Mouse (Mus musculus) right cerebral cortex, postnatal 4 days (tissue): ENCODE measurements around the gene Gpr15.

Experiments used
- DNase-seq: peaks from one replicate; pipeline ENCODE4 v3.0.0-alpha.2; 2022

The Gpr15 gene

GRCm38 (mm10) chr16:58718666-58719120 is at the start of gene Gpr15:
TSS of gene Gpr15 (minus strand) at chr16:58719070.
- no peak for DNase-seq

DNA sequence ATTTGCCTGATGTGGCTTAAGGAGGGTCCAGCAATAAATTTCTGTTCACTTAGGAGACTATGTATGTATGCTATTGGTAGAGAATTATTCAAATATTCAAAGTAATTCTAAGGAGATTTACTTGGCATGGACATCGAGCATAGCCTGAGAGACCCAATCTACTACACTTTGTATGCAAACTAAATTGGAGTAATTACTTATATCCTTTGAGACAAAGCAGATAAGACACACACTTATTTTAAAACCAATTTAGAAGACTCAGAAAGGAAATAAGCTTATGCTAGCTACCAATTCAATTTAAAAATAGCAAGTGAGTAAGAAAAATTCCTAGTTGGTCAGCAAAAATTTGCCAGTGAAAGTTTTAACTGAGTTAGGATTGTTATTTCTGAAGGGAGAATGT is 44.2 kb upstream of the Gpr15 start, which contains the start of gene Olfr172:
Gene Olfr172, minus strand, starts transcription at position 101 of the 400 bp plus-strand sequence.
- DNase-seq, result no peak

DNA sequence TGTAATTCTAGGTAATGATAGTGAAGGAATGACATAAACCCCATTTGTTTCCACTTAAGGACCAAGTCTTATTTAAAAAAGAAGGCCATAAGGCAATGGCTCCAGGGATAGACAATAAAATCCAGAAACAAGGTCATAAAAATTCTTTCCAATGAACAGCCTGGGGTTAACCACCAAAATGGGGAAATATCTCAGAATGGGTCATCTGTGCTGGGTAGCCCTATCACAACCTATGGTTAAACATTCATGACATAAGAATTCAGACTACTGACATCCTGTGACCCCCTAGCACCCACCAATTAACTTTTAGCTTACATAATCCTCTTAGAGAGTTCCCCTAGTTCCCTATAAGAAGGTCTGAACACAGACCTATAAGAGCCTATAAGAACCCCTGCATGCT is 37.3 kb upstream of the Gpr15 start:
- no peak for DNase-seq

GRCm38 (mm10) chr16:58751314-58751713 is 32.4 kb upstream of the Gpr15 start:
- no peak for DNase-seq

GRCm38 (mm10) chr16:58746715-58747114 is 27.8 kb upstream of the Gpr15 start:
- DNase-seq, result no peak

DNA sequence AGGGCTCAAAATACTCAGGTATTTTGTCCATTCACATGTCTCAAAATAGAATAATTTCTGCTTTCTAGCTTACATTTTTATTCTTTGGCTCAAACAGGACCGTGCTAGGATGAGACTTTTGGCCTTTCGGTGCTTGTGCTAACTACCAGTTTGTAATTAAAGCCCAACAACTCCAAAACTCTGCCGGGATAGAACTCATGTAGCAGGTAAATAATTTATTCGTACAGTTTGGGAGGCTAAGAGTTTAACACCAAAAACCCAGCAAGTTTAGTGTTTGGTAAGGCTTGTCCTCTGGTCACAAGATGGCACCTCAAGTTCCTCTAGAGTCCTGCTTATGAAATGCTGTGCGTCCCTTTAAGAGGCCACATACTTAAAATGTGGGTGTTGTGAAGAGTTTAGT is 21.9 kb upstream of the Gpr15 start:
- no peak for DNase-seq

GRCm38 (mm10) chr16:58738800-58739199 is 19.9 kb upstream of the Gpr15 start:
- DNase-seq, result no peak

- DNase-seq, result no peak
Measured at GRCm38 (mm10) chr16:58738205-58738604, 19.3 kb upstream of the Gpr15 start.

DNA sequence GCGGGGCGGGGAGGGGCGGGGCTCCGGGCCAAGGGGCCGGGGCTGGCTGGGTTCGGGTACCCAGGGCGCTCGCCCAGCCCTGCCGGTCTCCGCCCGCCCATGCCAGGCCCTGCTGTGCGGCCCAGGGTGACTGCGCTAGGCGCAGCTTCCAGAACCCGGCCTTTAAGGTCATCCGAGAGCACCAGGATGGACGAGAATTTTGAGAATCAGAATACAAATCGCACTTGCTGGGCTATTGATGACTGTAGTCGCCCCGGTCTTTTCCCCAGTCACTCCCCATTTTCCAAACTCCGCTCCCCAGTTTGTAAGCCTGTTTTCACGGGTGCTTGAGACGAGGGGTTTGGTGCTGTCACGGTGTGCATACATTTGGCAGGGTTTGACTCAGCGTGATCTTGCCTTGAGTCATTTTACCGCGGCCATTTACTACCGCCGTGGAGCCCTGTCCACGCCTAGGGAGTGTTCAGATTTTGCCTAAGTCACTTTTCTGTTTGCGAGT is 9.4 kb upstream of the Gpr15 start:
- DNase-seq, result no peak

DNA sequence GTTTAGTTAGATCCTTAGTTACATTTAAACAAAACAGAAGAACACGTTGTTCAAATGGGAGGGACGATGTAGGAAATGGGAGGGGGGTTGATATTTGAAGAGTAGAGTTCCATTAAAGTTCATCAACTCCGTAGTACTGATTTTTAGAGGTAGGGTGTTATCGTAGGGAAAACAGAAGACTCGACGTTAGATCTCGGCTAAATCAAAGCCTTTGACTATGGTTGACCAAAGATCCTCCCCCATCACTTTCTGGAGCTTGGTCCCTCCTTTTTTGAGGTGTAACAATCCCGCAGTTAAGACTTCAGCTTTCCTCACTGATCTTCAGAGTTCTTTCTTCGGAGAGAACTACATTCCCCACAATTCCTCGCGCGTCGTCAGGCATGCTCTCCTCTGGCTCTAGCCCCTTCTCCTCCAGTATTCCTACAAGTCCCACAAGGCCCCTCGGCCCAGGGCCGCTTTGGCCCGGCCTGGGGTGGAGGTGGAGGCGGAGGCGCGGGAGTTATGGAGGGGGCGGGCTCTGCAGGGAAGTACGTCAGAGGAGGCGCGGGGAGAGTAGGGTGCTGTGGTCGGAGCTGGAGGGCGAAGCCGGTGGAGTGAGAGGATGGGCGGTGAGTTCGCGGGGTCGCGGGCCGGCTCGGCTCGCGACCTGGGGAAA is 8.7 kb upstream of the Gpr15 start, which contains the start of gene Cldnd1:
Gene Cldnd1, plus strand, starts transcription at position 434 of the 655 bp plus-strand sequence.
- DNase-seq, result peak; percentile 91

DNA sequence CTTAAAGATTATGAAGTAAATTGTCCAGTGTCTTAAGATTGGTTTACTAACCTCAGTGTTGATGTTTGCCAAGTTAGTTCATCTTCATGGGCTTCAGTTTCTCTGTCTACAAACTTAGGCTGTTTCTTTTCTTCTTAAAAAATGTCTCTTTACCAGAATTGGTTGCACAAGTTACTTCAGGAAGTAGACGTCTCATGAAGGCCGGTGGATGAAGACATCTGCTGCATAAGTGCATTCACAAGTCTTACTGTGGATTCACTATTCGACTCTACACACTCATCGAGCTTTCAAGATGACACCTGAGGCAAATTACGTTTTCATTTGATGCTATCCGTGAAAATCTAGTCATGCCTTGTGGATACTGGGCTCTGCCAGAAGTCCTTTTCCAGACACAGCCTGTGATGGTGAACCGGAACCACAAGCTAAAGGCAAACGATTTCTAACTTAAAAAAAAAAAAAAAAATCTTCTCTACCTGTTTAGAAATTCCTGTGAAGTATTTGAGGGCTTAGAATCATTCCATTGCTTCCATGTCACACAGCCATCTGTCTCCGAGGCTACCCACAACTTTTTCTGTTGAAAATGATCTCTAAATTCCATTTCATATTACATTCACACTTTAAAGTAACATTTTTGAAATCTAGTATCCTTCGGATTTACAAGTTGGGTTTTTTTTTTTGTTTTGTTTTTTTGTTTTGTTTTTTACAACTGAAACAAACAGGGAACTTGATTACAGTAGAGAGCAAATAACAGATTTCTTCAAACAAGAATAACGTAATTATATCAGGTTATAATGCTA is 8.0 kb upstream of the Gpr15 start:
- DNase-seq, result no peak

GRCm38 (mm10) chr16:58722292-58722691 is 3.4 kb upstream of the Gpr15 start:
- DNase-seq, result no peak

- DNase-seq, result no peak
Measured at GRCm38 (mm10) chr16:58715018-58715417, 3.9 kb downstream of the Gpr15 start.

GRCm38 (mm10) chr16:58713128-58713527 is 5.7 kb downstream of the Gpr15 start:
- no peak for DNase-seq

- no peak for DNase-seq
Measured at GRCm38 (mm10) chr16:58712221-58712620, 6.6 kb downstream of the Gpr15 start.

GRCm38 (mm10) chr16:58709536-58709935 is 9.3 kb downstream of the Gpr15 start:
- DNase-seq, result no peak

DNA sequence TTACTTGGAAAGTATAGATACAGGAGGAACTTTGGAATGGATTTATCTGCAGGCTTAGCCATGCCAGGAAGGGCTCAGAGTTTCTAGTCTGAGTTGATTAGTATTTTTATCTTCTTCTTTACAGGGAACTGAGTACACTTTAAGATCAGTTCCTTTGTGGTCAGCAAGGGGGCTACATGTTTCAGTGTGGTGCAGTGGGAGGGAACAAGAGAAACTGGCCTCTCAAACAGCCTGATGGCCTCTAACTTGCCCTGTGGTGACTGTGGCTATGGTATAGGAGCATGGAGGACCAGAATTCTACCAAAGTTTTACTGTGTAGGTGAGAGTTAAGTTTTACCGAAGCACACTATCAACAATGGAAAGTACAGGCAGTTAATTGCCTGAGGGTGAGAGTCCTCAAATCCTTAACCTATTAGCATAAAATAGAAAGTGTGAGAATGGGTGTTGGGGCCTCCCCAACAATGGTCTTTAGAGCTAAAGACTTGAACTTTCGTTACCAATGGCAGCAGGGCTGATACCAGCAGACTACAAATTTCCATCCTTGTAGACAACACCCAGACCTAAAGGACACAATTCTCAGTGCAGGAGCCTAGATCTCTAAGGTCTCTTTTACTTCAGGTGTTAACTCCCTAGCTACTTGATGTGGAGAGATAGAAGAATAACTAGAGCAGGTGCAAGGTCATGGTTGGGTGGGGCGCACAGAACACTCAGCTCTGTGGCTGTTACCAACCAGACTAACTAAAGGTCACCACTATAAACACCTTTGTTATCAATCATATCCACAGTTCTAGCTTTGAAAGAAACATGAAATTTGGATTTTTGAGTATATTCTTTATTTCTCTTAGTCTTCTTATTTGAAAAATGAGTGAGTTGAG is 10.0 kb downstream of the Gpr15 start:
- no peak for DNase-seq

GRCm38 (mm10) chr16:58707276-58707905 is 11.5 kb downstream of the Gpr15 start:
- no peak for DNase-seq

GRCm38 (mm10) chr16:58704999-58705398 is 13.9 kb downstream of the Gpr15 start:
- no peak for DNase-seq

DNA sequence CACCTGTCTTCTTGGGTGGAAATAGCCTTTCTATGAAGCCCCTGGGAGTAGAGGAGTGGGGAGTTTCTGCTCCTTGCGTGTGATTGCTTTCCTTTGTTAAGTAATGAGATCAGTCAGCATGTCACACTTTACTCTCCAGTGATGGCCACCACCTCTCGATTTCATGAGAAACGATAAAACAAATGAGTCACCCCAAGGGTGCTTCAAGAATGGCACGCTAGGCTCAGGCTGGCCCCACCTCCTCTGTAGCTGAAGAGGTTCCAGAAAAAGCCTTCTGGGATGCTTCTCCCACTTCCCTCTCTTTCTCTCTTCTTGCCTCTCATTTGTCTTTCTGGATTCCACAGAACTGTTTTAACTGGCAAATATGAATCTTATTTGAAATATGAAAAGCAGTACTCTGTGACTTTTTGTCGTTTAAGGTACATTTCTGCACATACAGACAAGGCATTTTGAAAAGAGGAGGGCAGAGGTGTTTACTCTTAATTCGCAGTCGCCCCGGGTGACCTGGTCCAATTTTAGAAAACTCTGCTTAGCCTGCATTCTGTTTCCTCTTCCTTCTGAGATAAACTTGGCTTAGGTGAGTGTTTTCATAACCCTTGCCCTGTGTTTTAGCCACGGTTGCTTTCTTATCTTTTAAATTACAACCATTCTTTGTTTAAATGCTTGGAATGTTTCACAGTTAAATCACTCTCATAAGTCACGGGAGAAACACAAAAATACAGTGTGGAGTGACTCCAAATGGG is 15.3 kb downstream of the Gpr15 start:
- no peak for DNase-seq

DNA sequence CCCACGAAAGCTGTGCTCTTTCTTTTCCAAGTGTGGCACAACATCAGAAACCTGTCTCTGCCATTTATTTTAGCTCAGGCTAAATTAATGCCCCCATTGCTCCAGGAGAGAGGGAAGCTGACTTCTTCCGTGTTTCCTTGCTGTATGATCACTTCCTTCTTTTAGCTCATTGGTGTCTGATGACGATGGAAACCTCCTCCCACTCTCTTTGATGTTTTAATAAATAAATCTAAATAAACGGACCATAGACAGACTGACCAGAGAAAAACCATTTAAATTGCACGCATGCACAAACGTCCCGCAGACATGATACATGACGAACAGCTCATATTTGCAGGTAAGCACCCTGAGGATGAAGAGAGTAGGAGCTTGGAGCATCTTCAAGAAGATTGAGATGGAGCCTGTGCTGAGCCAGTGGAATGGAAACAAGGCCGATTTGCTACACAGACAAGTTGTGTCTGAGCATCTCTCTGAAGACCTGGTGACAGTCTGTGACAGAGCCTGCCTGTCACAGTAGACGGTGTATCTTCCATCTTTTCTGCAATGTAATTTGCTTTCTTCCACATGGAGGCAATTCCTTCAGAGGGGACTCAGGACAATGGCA is 16.4 kb downstream of the Gpr15 start:
- DNase-seq, result no peak
